Mouse (Mus musculus) hindbrain, embryonic 11.5 days (tissue): ENCODE data around the gene B230307C23Rik. TPM values are rescaled to one million over a fixed set of nuclear protein-coding genes. Genes with fewer than 3 reads are reported as not detected.
"Not testable (repeated sequence)": the region's sequence is repeated elsewhere in the genome, so short reads cannot be mapped to it uniquely, and the experiment has no call there.

Source experiments
- ATAC-seq: fragments of 200-750 bp; cut with Nextera tagmentation; 2 replicates; pipeline ENCODE4 v1.8.0; 2017; ENCODE audit warnings: mild to moderate bottlenecking, moderate TSS enrichment, moderate library complexity; ENCODE audit not compliant: low FRiP score
- DNase-seq: peaks from one replicate; pipeline ENCODE4 v3.0.0-alpha.2; 2015; ENCODE audit warnings: low spot score
- H3K27ac ChIP-seq: fragments of 300-500 bp; sonication (generic); 2 replicates; pipeline ENCODE4 v1.5.1; 2014; ENCODE audit warnings: mild to moderate bottlenecking, low read depth, low read length
- H3K27me3 ChIP-seq: fragments of 300-500 bp; sonication (generic); 2 replicates; pipeline ENCODE4 v1.6.1; 2014; ENCODE audit warnings: mild to moderate bottlenecking, low read length, moderate library complexity, mixed read lengths; ENCODE audit not compliant: control insufficient read depth, insufficient read depth
- H3K36me3 ChIP-seq: fragments of 300-500 bp; sonication (generic); 2 replicates; pipeline ENCODE4 v1.6.1; 2014; ENCODE audit warnings: mild to moderate bottlenecking, low read length, moderate library complexity, mixed read lengths; ENCODE audit not compliant: control insufficient read depth, insufficient read depth
- H3K4me1 ChIP-seq: fragments of 300-500 bp; sonication (generic); replicated peaks from 2 replicates; pipeline ENCODE4 v1.6.1; 2014; ENCODE audit warnings: low read length, mixed read lengths; ENCODE audit not compliant: control insufficient read depth, insufficient read depth
- H3K4me2 ChIP-seq: fragments of 300-500 bp; sonication (generic); replicated peaks from 2 replicates; pipeline ENCODE4 v1.6.1; 2014; ENCODE audit warnings: mild to moderate bottlenecking, low read depth, low read length
- H3K4me3 ChIP-seq: fragments of 300-500 bp; sonication (generic); 2 replicates; pipeline ENCODE4 v1.5.1; 2014; ENCODE audit warnings: low read depth, low read length
- H3K9ac ChIP-seq: fragments of 300-500 bp; sonication (generic); 2 replicates; pipeline ENCODE4 v1.6.1; 2014; ENCODE audit warnings: low read depth, low read length
- H3K9me3 ChIP-seq: fragments of 300-500 bp; sonication (generic); 2 replicates; pipeline ENCODE4 v1.6.1; 2016; ENCODE audit warnings: low read length; ENCODE audit not compliant: control insufficient read depth
- WGBS: fragments of 180-500 bp; shearing (Covaris S2); extraction: QIAGEN DNeasy Blood & Tissue Kit; methylation state at CpG from one replicate; pipeline ENCODE4 v1.1.7; 2014; 5-methylcytosine and 5-hydroxymethylcytosine counted together
- polyA plus RNA-seq: library from polyadenylated mRNA; unstranded; fragments of >200 nt; fragmentation: Nextera tagmentation; extraction: Ambion mirVana; gene quantifications from 2 replicates; pipeline ENCODE4 v1.2.1, GENCODE M21; 2014

The B230307C23Rik gene
- polyA plus RNA-seq, 1 experiment from 2014 or later, result 23.4 TPM

- H3K36me3 ChIP-seq, result no peaks in the 10 kb centered on the region
- peaks cover 3% of the 10 kb centered on the region; the same call in 1 of the 2 replicates for H3K9me3 ChIP-seq
- H3K4me1 ChIP-seq, result no peaks in the 10 kb centered on the region
- DNase-seq, result no peak
- no peak overlapping the region for H3K4me2 ChIP-seq
- H3K4me3 ChIP-seq, result no peak overlapping the region
- 81% methylated on average over 2 of the region's 2 CpGs for WGBS
- H3K9ac ChIP-seq, result no peak overlapping the region
- no peaks in the 10 kb centered on the region for H3K27me3 ChIP-seq
- H3K27ac ChIP-seq, result no peak overlapping the region
- ATAC-seq, result no peak
Measured at GRCm38 (mm10) chr16:98041676-98042075, 44.6 kb downstream of the B230307C23Rik start.

DNA sequence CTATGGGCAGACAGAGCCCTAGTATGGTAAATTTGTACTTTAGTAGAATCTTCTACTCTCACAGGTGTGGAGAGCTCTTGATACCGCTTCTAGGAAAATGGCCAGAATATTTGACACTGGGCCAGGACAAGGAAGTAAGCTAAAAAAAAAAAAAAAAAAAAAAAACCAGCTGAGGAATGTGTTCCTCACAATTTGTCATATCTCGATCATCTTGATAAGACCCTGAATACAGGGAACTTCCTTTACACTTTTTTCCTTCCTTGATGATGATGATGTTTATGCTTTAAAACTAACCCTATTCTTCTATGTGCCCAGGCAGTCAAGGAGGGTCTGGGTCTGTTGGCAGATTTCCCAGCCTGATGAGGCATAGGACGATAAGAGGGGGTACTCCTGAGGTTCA lies 82.3 kb downstream of the B230307C23Rik start:
- H3K36me3 ChIP-seq, H3K27ac ChIP-seq, H3K4me2 ChIP-seq, H3K4me3 ChIP-seq, H3K4me1 ChIP-seq, H3K27me3 ChIP-seq, DNase-seq, H3K9me3 ChIP-seq, ATAC-seq, H3K9ac ChIP-seq: not testable (repeated sequence)
- 93% methylated on average over 3 of the region's 3 CpGs for WGBS

DNA sequence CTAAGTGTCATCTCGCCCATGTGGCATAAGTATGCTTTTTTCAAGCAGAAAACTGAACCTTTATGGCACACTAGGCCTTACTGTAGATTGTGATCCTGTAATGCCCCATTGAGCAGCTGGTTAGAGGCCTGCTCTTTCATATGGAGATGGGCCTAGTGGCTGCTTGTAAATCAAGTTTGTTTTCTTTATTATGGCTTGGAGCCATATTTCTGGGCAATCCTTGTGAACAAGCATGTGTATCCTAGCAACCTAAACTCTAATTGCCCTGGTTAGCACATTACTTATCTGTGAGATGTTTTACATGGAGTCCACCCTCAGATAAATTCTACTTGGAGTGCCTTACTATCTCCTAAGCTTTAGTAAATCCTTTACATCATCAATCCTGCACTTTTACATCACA lies 84.0 kb downstream of the B230307C23Rik start:
- ATAC-seq, H3K9me3 ChIP-seq, H3K4me1 ChIP-seq, H3K27ac ChIP-seq, H3K36me3 ChIP-seq, H3K27me3 ChIP-seq: not testable (repeated sequence)
- Histone ChIP-seq H3K4me3 (peak overlapping the region; percentile 74), H3K9ac (peak overlapping the region; percentile 65; the same call in 1 of the 2 replicates), H3K4me2 (peak overlapping the region; percentile 60)
- WGBS, result 77% methylated on average over 1 of the region's 1 CpGs
- peak; percentile 9 for DNase-seq

Other genes with a start within 250 kb of the B230307C23Rik start
- 0.93 and 1.3 TPM in 2 replicates for gene Ripk4, start 233.5 kb upstream of the B230307C23Rik start, polyA plus RNA-seq
- 11.7 TPM in 2 replicates for gene Prdm15, start 145.5 kb upstream of the B230307C23Rik start, polyA plus RNA-seq
- gene C2cd2, start 34.7 kb upstream of the B230307C23Rik start, polyA plus RNA-seq, result 14.3 and 15.2 TPM in 2 replicates
- gene Zbtb21, start 34.7 kb upstream of the B230307C23Rik start, polyA plus RNA-seq, result 14.0 and 15.6 TPM in 2 replicates
- 24.6 and 26.7 TPM in 2 replicates for gene A630089N07Rik, start 85.1 kb downstream of the B230307C23Rik start, polyA plus RNA-seq